Mouse (Mus musculus) testis, postnatal 10 days (tissue): ENCODE data around the gene Ces1f.
"Not testable (repeated sequence)": the region's sequence is repeated elsewhere in the genome, so short reads cannot be mapped to it uniquely, and the experiment has no call there.

ENCODE experiments used
- DNase-seq: peaks from one replicate; pipeline ENCODE4 v3.0.0; 2021; ENCODE audit warnings: low spot score

Ces1f gene

DNA sequence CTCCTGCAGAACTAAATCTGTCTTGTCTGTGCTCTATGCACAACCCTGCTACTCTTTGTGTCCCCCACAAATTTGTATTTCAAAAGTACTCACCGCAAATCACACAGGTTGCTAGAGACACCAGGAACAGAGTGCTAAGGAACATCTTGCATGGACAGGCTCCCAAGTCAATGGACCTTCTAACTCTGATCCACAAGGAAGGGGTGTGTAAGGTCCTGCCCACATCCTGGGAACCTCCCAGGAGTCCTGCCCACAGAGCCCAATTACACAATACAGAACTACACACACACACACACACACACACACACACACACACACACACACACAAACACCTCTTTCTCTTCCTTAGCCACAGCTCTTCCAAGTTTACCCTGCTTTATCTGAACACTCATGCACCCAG is at the start of gene Ces1f:
Ces1f (minus strand) TSS at position 192 of the 400 bp plus-strand sequence.
- no peak for DNase-seq

DNA sequence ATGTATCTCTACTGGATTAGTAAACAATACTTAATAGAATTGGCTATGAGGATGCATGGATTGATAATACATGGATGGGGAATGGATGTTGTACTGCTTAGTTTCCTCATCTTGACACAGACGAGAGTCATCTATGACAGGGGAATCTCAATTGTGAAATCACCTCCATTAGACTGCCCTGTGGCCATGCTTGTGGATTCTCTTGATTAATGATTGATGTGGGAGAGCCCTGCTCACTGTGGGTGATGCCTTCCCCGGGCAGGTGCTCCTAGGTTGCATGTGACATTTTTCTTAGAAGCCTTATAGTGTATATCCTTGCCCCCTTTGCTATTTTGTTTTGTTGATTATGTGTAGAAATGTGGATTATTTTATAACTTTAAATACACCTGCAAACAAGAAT is 45.6 kb upstream of the Ces1f start:
- no peak for DNase-seq

DNA sequence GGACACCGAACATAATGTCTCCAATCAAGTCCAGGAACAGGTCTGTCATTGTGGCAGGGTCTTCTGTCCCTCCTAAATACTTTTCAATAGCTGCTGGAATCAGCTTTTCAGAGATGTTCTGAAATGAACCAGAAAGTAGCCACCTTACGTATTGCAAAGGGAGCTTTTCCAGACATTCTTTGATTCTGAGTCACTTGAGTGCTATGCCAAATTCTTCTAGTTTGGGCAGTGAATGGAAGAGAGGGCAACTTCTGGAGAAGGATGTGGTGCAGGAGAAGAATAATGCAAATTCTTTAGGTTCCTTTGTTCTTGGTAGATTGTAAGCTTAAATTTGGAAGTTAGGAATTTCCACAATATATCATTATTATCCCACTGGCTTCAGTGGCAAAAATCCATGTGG is 37.5 kb upstream of the Ces1f start:
- no peak for DNase-seq

GRCm38 (mm10) chr8:93315557-93315956 is 36.0 kb upstream of the Ces1f start:
- no peak for DNase-seq

DNA sequence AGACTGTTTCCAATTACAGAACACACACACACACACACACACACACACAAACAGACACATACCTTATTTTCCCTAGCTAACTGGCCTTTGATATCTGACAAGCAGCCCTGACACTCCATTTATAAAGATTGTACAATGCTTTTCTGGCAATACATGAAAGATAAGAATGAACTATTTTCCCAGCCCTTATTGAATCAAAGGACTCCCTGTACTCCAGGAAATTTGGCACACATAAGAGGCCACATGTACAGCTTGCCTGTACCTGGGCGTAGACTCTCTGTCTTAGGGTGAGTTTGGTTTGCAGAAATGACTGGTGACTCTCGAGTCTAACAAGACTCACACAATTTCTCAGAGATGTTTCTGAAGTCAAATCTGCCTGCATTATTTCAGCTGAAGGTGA is 4.3 kb upstream of the Ces1f start:
- no peak for DNase-seq

DNA sequence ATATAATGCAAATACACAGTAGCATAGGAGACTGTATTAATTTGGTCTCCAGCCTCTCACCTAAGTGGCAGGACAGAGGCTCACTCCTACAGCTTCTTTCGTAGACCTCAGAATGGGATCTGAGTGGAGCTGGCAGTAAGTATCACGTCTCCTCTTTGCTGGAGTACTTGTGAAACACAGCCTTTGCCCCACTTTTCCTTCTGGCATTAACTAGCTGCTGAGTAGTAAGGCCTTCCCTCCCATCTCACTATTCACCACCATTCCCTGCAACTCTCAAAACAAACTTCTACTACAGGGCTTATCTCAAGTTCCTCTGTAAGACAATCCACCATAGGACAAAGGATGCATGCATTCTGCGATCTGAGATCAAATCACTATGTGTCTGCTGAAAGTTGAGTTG is 2.8 kb upstream of the Ces1f start:
- DNase-seq = no peak

- DNase-seq = no peak
Measured at GRCm38 (mm10) chr8:93278176-93278805, 1.3 kb downstream of the Ces1f start.

- no peak for DNase-seq
Measured at GRCm38 (mm10) chr8:93274609-93275008, 4.9 kb downstream of the Ces1f start.

GRCm38 (mm10) chr8:93273321-93273720 is 6.2 kb downstream of the Ces1f start:
- DNase-seq = no peak

DNA sequence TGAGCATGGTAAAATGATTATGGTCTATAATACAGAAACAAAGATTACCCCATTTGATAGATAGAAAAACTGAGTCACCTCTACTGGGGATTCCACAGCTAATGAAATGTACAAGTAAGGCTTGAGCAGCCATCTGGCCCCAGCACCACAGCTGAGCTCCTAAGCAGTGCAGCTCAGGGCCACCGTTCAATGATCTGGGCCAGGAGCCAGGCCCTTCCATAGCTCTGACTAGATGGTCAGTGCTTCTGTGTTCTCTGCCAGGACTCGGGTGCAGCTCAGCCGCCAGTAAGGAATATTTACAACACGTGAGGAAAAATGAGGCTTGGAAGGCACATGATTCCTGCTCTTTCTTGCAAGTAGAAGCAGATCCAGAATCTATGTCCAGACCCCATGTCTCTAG is 6.9 kb downstream of the Ces1f start:
- DNase-seq = no peak

DNA sequence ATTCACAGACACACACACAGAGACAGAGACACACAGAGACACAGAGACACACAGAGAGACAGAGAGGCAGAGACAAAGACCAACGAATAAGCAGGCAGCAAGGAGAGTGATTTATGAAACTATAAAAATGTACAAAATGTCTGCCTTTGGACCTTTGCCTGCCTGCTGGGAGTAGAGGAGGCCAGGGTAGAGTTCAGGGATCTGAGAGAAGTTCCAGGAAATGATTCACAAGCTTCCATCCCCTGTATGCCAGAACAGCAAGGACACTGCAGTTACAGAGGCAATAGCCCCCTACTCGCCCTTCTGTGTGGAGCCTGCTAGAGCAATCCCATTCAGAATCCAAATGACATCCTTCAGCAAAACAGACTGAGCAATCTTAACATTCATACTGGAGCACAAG is 18.1 kb downstream of the Ces1f start:
- no peak for DNase-seq

- no peak for DNase-seq
Measured at GRCm38 (mm10) chr8:93252400-93252925, 27.1 kb downstream of the Ces1f start.

GRCm38 (mm10) chr8:93246057-93246456 is 33.5 kb downstream of the Ces1f start:
- no peak for DNase-seq

DNA sequence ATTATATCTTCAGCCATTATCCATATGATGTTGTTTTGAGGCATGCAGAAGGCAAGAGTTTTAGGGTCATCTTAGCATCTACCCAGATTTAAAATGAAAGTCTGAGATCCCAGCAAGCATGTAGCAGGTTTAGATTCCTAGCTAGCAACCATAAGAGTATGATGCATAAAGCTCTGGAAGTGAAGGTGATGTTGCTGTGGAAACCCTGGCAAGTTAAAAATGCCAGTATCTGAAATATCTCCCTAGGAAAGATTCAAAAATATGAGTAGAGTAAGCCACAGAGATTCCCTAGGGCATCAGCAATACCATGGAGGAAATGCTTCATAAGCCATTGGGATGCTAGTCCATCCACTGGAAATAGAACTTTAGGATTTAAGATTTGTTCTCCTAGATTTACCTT is 39.7 kb downstream of the Ces1f start:
- DNase-seq = no peak

DNA sequence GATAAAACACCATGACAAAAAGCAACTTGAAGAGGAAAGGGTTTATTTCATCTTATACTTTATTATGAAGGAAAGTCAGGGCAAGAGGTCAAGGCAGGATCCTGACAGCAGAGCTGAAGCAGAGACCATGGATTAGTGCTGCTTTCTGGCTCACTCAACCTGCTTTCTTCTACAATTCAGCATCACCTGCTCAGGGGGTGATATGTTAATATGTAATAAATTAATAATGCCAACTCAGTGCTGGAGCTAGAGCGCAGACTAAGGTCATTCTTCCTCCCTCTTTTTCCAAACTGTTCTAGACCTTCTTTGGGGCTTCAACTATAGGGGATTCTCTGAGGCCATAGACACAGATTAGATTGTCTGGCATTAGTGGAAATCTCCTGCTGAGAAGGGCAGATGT is 43.9 kb downstream of the Ces1f start:
- no peak for DNase-seq

GRCm38 (mm10) chr8:93234706-93235105 is 44.8 kb downstream of the Ces1f start:
- no peak for DNase-seq

DNA sequence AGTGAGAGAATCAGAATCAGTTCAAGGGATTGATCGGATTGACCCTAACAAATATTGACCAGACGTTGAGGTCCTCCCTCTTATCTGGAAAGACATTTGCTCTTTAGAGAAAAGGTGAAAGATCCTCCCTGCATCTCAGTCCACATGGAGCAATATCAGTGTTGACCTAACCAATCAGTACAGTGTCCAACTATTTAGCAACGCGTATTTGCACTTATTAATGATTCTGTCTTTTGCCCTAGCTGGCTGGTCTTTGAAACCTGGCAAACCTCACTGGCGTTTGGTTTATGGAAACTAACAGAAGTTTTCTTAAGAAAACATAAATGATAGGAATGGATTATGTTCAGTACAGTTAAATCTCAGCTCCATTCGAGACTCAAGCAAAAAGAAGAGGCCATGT is 45.5 kb downstream of the Ces1f start:
- DNase-seq = no peak

DNA sequence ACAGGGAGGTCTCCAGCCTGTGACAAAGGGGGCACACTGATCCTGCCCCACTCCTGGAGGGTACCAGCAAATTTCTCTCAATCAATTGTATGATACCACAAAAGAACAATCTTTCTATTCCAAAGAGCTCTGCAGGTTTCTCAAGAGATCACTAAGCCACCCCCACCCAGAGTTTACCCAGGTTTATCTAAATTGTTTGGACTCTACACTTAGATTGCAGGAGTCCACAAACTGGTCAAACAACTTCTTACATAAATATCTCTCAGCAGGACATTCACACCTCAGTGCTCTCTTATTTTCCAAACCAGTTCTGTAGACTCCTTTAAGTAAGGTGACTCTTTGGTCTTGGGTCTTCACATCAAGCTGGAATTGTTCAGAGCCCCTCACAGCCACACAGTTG is 50.1 kb downstream of the Ces1f start, which contains the start of gene Ces1e:
Ces1e (minus strand) TSS at position 174 of the 400 bp plus-strand sequence.
- DNase-seq = no peak

GRCm38 (mm10) chr8:93228673-93229370 is 50.7 kb downstream of the Ces1f start:
- DNase-seq = no peak

DNA sequence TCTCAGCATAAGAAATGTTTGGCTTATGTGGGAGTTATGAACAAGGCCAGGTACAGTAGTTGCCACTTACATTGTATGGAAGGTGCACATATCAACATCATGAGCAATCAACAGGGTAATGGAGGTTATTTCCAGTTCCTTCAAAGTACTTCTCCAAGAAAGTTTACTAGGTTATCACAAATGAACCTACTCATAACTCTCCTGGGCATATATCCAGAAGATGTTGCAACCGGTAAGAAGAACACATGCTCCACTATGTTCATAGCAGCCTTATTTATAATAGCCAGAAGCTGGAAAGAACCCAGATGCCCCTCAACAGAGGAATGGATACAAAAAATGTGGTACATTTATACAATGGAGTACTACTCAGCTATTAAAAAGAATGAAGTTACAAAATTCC is 53.1 kb downstream of the Ces1f start:
- DNase-seq = not testable (repeated sequence)

- DNase-seq = no peak
Measured at GRCm38 (mm10) chr8:93221896-93222295, 57.7 kb downstream of the Ces1f start.

DNA sequence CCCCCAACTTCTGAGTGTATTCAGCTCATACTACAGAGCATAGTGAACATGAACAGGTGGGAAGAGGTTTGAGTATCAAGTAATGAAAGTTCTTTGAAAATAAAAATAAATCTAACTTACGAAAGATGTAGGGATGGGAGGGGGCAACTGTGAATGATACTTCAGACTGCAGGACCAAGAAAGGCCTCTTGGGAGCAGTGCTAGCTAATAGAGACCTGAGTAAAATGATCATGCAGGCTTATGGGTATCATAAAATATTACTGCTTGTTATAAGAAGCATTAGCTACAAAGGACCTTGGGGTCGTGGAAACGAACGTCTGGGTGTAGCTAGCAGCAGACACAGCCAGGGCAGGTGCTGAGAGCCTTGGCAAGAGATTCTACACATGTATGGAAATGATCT is 61.7 kb downstream of the Ces1f start:
- no peak for DNase-seq

DNA sequence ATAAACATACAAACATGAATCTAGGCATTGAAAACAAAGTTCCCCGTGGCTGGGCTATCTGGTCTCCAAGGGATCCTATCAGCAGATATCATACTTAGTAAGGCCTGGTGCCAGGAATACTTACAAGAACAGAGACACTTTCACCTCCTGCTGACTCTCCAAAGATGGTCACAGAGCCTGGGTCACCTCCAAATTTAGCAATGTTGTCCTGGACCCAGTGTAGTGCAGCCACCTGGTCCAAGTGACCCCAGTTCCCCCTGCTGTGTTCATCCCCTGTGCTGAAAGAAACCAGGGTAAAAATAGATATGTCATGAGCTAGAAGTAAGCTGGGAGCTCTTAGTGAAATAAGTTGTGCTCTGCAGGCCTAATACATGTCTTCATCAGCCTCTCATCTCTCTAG is 62.2 kb downstream of the Ces1f start:
- no peak for DNase-seq

DNA sequence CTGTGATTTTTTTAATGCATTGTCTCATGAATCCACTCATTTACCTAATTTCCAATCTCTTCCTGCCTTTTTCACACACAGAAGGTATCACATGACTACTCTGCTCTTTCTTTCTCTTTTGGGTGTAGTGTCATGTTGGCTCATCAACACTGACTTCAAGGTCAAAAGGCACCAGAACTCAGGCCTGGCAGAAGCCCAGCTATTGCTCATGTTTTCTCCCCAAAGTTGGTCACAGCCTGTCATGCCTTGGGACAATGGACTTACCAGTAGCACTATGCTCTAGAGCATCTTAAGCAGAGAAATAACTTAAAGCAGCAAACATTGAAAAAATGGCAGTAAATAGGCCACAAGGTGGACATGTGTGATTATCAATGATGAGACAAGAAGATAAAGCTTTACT is 68.5 kb downstream of the Ces1f start:
- DNase-seq = no peak
